In genomic region chr8:30924656-30925055, GRCm38 (mm10) we compare ENCODE assay signal across 25 mouse cellular contexts.
A peak's percentile ranks its signal among the peaks of the same experiment; 100 is the strongest.
DNase-seq lines count a peak whose midpoint lies in the region; ATAC-seq and TF ChIP-seq lines count a peak whose summit lies in the region.
"Had no signal": no experiment of that assay in that cellular context is flagged by ENCODE, and none has a peak within 500 bp of the region (broad histone marks: within the 10 kb centered on the region; RNA-seq: fewer than 3 reads in every experiment).

No protein-coding gene starts in this region.

- 71% methylated on average over 6 of the region's 6 CpGs for WGBS in hindbrain, embryonic 11.5 days
- 69% methylated on average over 6 of the region's 6 CpGs for WGBS in hindbrain, embryonic 10.5 days
- WGBS in forebrain, embryonic 15.5 days: 13% methylated on average over 6 of the region's 6 CpGs
- WGBS in hindbrain, embryonic 16.5 days: 39% methylated on average over 6 of the region's 6 CpGs
- 19% methylated on average over 6 of the region's 6 CpGs for WGBS in midbrain, postnatal 0 days

- H3K4me2 ChIP-seq in hindbrain, embryonic 11.5 days (replicated peaks; ENCODE audit: low read depth, low read length): no peak overlapping the region
- peak overlapping the region; percentile 42 for H3K4me2 ChIP-seq in forebrain, embryonic 15.5 days (replicated peaks)
- no peak overlapping the region for H3K4me2 ChIP-seq in hindbrain, embryonic 16.5 days (ENCODE audit: low read length)
- no peak overlapping the region for H3K4me2 ChIP-seq in midbrain, postnatal 0 days (ENCODE audit: low read depth, low read length, poor library complexity, severe bottlenecking)
- H3K4me2 ChIP-seq: lung, embryonic 15.5 days had no signal

- intact Hi-C loops in gastrocnemius, adult 2 months (cut with DNase I): no loop called here

- no peak for TF ChIP-seq CTCF in midbrain, postnatal 0 days (IDR thresholded peaks at IDR 0.05)
- no peak for TF ChIP-seq CTCF in gastrocnemius, adult 2 months (IDR thresholded peaks at IDR 0.05)

- no peak overlapping the region for H3K9ac ChIP-seq in hindbrain, embryonic 11.5 days (ENCODE audit: low read depth, low read length)
- peak overlapping the region; percentile 29; the same call in 1 of the 2 replicates for H3K9ac ChIP-seq in forebrain, embryonic 15.5 days (replicated peaks)
- no peak overlapping the region for H3K9ac ChIP-seq in hindbrain, embryonic 16.5 days (ENCODE audit: low read depth, low read length)
- no peak overlapping the region for H3K9ac ChIP-seq in midbrain, postnatal 0 days (replicated peaks; ENCODE audit: low read length, poor library complexity, severe bottlenecking)
- H3K9ac ChIP-seq: heart, embryonic 15.5 days; limb, embryonic 13.5 days; liver, embryonic 14.5 days; lung, embryonic 15.5 days had no signal

- H3K9me3 ChIP-seq in hindbrain, embryonic 11.5 days (ENCODE audit: control insufficient read depth, low read length): no peaks in the 10 kb centered on the region
- H3K9me3 ChIP-seq in hindbrain, embryonic 10.5 days: no peaks in the 10 kb centered on the region
- no peaks in the 10 kb centered on the region for H3K9me3 ChIP-seq in forebrain, embryonic 15.5 days
- H3K9me3 ChIP-seq in hindbrain, embryonic 16.5 days (ENCODE audit: control insufficient read depth, low read length): no peaks in the 10 kb centered on the region
- H3K9me3 ChIP-seq in midbrain, postnatal 0 days (ENCODE audit: low read length): no peaks in the 10 kb centered on the region
- H3K9me3 ChIP-seq: heart, embryonic 15.5 days; limb, embryonic 13.5 days; lung, embryonic 15.5 days had no signal

- ATAC-seq in hindbrain, embryonic 11.5 days (ENCODE audit: low FRiP score): no peak
- no peak for ATAC-seq in forebrain, embryonic 15.5 days (replicated peaks)
- no peak for ATAC-seq in hindbrain, embryonic 16.5 days
- ATAC-seq in midbrain, postnatal 0 days (ENCODE audit: low FRiP score): no peak; the same call in 1 of the 2 replicates
- ATAC-seq: CD4-positive, CD25-positive, alpha-beta regulatory T cell, adult 4 months; intestine, embryonic 16.5 days; Patski had no signal

- H3K27ac ChIP-seq in hindbrain, embryonic 11.5 days (ENCODE audit: low read depth, low read length): no peak overlapping the region
- no peak overlapping the region for H3K27ac ChIP-seq in hindbrain, embryonic 10.5 days
- peak overlapping the region; percentile 87 for H3K27ac ChIP-seq in forebrain, embryonic 15.5 days (replicated peaks)
- H3K27ac ChIP-seq in hindbrain, embryonic 16.5 days (ENCODE audit: low read depth, low read length): peak overlapping the region; percentile 49; the same call in 1 of the 2 replicates
- H3K27ac ChIP-seq in midbrain, postnatal 0 days (ENCODE audit: low read depth, low read length): peak overlapping the region; percentile 60
- H3K27ac ChIP-seq in gastrocnemius, adult 2 months: no peak overlapping the region
- H3K27ac ChIP-seq: heart, adult 2 months; heart, embryonic 15.5 days; kidney, postnatal 0 days; limb, embryonic 13.5 days; liver, embryonic 14.5 days; lung, embryonic 15.5 days had no signal

- H3K36me3 ChIP-seq in hindbrain, embryonic 11.5 days (ENCODE audit: control insufficient read depth, insufficient read depth, low read length): no peaks in the 10 kb centered on the region
- no peaks in the 10 kb centered on the region for H3K36me3 ChIP-seq in hindbrain, embryonic 10.5 days
- H3K36me3 ChIP-seq in forebrain, embryonic 15.5 days: no peaks in the 10 kb centered on the region
- H3K36me3 ChIP-seq in hindbrain, embryonic 16.5 days (ENCODE audit: control insufficient read depth, insufficient read depth, low read length): no peaks in the 10 kb centered on the region
- H3K36me3 ChIP-seq in midbrain, postnatal 0 days (ENCODE audit: insufficient read depth, low read length): no peaks in the 10 kb centered on the region
- H3K36me3 ChIP-seq: heart, embryonic 15.5 days; limb, embryonic 13.5 days; lung, embryonic 15.5 days had no signal

- H3K4me3 ChIP-seq in hindbrain, embryonic 11.5 days (ENCODE audit: low read depth, low read length): no peak overlapping the region
- no peak overlapping the region for H3K4me3 ChIP-seq in hindbrain, embryonic 10.5 days
- no peak overlapping the region for H3K4me3 ChIP-seq in forebrain, embryonic 15.5 days
- H3K4me3 ChIP-seq in hindbrain, embryonic 16.5 days (ENCODE audit: low read length): no peak overlapping the region
- no peak overlapping the region for H3K4me3 ChIP-seq in midbrain, postnatal 0 days (ENCODE audit: low read depth, low read length)
- no peak overlapping the region for H3K4me3 ChIP-seq in gastrocnemius, adult 2 months
- H3K4me3 ChIP-seq: heart, adult 2 months; heart, embryonic 15.5 days; lung, embryonic 15.5 days had no signal

- peak; percentile 6 for DNase-seq in hindbrain, embryonic 11.5 days (ENCODE audit: low spot score)
- DNase-seq in hindbrain, embryonic 10.5 days (ENCODE audit: low spot score): no peak
- no peak for DNase-seq in midbrain, postnatal 0 days (ENCODE audit: low spot score)
- no peak for DNase-seq in gastrocnemius, adult 2 months
- DNase-seq in right cerebral cortex, postnatal 36 days (ENCODE audit: low spot score in 2 of 2): no peak
- no peak for DNase-seq in liver
- DNase-seq: adrenal gland, postnatal 36 days; cerebellum, adult 11-12 months; cerebellum, postnatal 25 days; gastrocnemius, postnatal 14 days; heart, adult 2 months; heart, postnatal 4 days; layer of hippocampus, postnatal 36 days; lung, postnatal 4 days; thymus, postnatal 36 days had no signal

- no peaks in the 10 kb centered on the region for H3K27me3 ChIP-seq in hindbrain, embryonic 11.5 days (ENCODE audit: control insufficient read depth, insufficient read depth, low read length)
- H3K27me3 ChIP-seq in hindbrain, embryonic 10.5 days (ENCODE audit: insufficient read depth, poor library complexity, severe bottlenecking): no peaks in the 10 kb centered on the region
- no peaks in the 10 kb centered on the region for H3K27me3 ChIP-seq in forebrain, embryonic 15.5 days
- H3K27me3 ChIP-seq in hindbrain, embryonic 16.5 days (replicated peaks; ENCODE audit: control insufficient read depth, insufficient read depth, low read length): no peaks in the 10 kb centered on the region
- no peaks in the 10 kb centered on the region for H3K27me3 ChIP-seq in midbrain, postnatal 0 days (ENCODE audit: insufficient read depth, low read length)
- H3K27me3 ChIP-seq: lung, embryonic 15.5 days had no signal

- H3K4me1 ChIP-seq in hindbrain, embryonic 11.5 days (replicated peaks; ENCODE audit: control insufficient read depth, insufficient read depth, low read length): no peaks in the 10 kb centered on the region
- 0 out of 2 replicates have a peak, but pooled peaks cover 9% of the 10 kb centered on the region for H3K4me1 ChIP-seq in hindbrain, embryonic 10.5 days (replicated peaks)
- peaks cover 25% of the 10 kb centered on the region for H3K4me1 ChIP-seq in forebrain, embryonic 15.5 days
- H3K4me1 ChIP-seq in hindbrain, embryonic 16.5 days (ENCODE audit: control insufficient read depth, insufficient read depth, low read depth, low read length): peaks cover 12% of the 10 kb centered on the region
- H3K4me1 ChIP-seq in midbrain, postnatal 0 days (ENCODE audit: insufficient read depth, low read length): peaks cover 5% of the 10 kb centered on the region; the same call in 1 of the 2 replicates
- H3K4me1 ChIP-seq: limb, embryonic 13.5 days; lung, embryonic 15.5 days had no signal

Comparison
In these comparisons a context has a peak if more than half of its experiments do, and no peak if none do; other contexts are left out.
1. H3K27ac ChIP-seq: peak in forebrain, embryonic 15.5 days (single experiment), hindbrain, embryonic 16.5 days (single experiment) and midbrain, postnatal 0 days (single experiment); none in hindbrain, embryonic 11.5 days (single experiment), hindbrain, embryonic 10.5 days (single experiment) and gastrocnemius, adult 2 months (single experiment).